Mouse (Mus musculus): ENCODE measurements around the gene Gm45808. TPM values are rescaled to one million over a fixed set of nuclear protein-coding genes. Genes with fewer than 3 reads are reported as not detected.

Gene Gm45808
- polyA plus RNA-seq, 1 experiment: 0.81 TPM

DNA sequence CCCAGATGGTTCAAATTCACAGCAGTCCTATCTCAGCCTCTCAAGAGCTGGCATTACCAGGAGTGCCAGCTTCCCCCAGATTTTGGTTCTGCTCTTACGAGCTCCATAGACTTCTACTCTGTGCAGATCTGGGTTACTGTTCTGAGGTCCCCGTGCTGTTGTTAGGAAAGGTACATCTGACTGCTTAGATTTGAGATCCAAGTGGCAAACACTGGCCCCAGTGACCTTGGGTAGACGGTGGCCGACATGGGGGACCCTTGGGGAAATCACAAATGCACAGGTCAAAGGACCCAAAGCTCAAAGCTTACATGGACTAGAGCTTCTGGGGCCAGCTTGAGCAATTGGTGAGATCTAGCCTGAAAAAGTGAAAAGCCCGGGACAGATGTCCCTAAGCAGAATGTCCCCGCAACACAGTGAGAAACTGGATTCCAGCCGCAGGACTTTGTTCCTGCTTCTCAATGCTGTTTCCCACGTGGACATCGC, 29.8 kb downstream of the Gm45808 start:
- H3K36me3 ChIP-seq (ENCODE audit: control insufficient read depth, insufficient read depth, low read length): no peaks in the 10 kb centered on the region
- no peak overlapping the region for H3K4me3 ChIP-seq (ENCODE audit: control insufficient read depth, low read depth, low read length)
- TF ChIP-seq POLR2A (IDR thresholded peaks at IDR 0.05; ENCODE audit: control insufficient read depth, low read depth, low read length) (no peak), CTCF (IDR thresholded peaks at IDR 0.05; ENCODE audit: control insufficient read depth, insufficient read depth, insufficient replicate concordance, low read depth, low read length) (no peak)
- H3K27me3 ChIP-seq (ENCODE audit: control insufficient read depth, insufficient read depth, low read length): no peaks in the 10 kb centered on the region
- H3K4me1 ChIP-seq (ENCODE audit: control insufficient read depth, insufficient read depth, low read length): peaks cover 22% of the 10 kb centered on the region
- no peak overlapping the region for H3K27ac ChIP-seq (ENCODE audit: control insufficient read depth, insufficient read depth, low read depth, low read length)

DNA sequence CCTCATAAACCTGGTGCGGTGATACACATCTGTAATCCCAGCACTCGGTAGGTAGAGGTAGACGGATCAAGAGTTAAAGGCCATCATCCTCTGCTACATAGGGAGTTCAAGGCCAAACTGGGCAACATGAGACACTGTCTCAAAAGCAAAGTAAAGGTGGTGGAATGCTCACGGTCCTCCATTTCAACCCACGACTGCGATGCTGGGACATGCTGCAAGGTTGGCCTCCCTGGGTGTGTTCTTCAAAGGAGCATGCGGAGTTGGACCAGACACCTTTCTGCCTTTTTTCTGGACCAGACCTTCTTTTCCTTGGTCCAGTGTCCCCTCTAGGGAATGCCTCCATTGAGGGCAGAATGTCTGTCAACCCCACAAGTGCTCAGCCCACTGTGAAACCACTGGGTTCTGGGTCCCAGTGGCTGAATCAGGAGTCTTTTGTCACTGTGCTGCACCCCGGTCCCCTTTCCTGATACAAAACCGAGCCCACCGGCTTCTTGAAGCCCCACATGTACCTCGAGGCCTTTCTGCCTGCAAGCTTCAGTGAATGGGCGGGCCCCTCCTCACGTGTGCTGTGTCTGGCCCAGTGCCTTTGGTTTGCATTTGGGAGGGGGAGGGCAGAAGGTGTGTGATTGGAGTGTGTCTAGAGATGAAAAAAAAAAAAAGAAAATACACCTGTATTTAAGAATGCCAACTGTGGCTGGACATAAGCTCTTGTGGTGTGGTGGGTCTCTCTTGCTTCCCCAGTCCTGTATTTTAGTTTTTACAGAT, 30.5 kb downstream of the Gm45808 start:
- TF ChIP-seq POLR2A (IDR thresholded peaks at IDR 0.05; ENCODE audit: control insufficient read depth, low read depth, low read length) (no peak), CTCF (IDR thresholded peaks at IDR 0.05; ENCODE audit: control insufficient read depth, insufficient read depth, insufficient replicate concordance, low read depth, low read length) (no peak)
- Histone ChIP-seq H3K4me1 (ENCODE audit: control insufficient read depth, insufficient read depth, low read length) (peaks cover 26% of the 10 kb centered on the region), H3K27me3 (ENCODE audit: control insufficient read depth, insufficient read depth, low read length) (no peaks in the 10 kb centered on the region), H3K4me3 (ENCODE audit: control insufficient read depth, low read depth, low read length) (no peak overlapping the region), H3K36me3 (ENCODE audit: control insufficient read depth, insufficient read depth, low read length) (no peaks in the 10 kb centered on the region), H3K27ac (ENCODE audit: control insufficient read depth, insufficient read depth, low read depth, low read length) (no peak overlapping the region)

DNA sequence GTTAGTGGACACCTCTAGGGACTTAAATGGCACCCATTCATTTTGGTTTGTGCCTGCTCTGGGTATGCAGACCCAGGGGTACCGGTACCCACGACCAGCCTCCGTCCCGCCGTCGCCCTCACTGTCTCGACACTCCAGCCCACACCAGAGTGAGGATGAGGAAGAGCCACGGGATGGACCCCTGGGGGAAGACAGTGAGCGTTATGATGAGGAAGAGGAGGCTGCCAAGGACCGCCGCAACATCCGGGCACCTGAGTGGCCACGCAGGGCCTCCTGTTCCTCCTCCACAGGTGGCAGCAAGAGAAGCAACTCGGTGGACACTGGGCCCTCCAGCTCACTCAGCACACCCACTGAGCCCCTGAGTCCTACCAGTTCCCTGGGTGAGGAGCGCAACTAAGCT, 31.6 kb downstream of the Gm45808 start:
- Histone ChIP-seq H3K4me3 (ENCODE audit: control insufficient read depth, low read depth, low read length) (no peak overlapping the region), H3K36me3 (ENCODE audit: control insufficient read depth, insufficient read depth, low read length) (no peaks in the 10 kb centered on the region)
- TF ChIP-seq POLR2A (IDR thresholded peaks at IDR 0.05; ENCODE audit: control insufficient read depth, low read depth, low read length) (no peak), CTCF (IDR thresholded peaks at IDR 0.05; ENCODE audit: control insufficient read depth, insufficient read depth, insufficient replicate concordance, low read depth, low read length) (no peak)

DNA sequence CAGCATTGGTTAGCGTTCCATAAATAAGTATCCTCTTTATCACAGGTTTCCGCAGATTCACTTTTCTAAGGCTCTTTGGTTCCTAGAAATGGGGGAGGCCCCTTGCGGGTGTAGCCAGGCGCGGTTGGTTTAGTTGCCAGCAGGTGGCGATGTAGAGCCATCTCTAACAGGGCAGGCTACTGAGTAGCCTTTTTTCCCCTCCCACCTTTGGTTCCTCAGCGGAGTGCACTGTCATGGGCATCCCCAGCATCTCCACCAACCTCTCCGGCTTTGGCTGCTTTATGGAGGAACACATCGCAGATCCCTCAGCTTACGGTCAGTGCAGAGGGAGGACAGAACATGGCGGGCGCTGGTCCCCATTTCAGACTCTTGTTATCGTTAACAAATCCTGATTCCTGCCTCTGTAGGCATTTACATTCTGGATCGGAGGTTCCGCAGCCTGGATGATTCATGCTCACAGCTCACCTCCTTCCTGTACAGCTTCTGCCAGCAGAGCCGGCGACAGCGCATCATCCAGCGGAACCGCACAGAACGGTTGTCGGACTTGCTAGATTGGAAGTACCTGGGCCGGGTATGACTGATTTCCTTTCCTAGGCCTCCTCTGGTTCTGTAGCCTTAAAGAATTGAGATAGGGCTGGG, 35.1 kb downstream of the Gm45808 start:
- Histone ChIP-seq H3K4me1 (ENCODE audit: control insufficient read depth, insufficient read depth, low read length) (peaks cover 5% of the 10 kb centered on the region), H3K4me3 (ENCODE audit: control insufficient read depth, low read depth, low read length) (peak overlapping the region; percentile 54), H3K36me3 (ENCODE audit: control insufficient read depth, insufficient read depth, low read length) (no peaks in the 10 kb centered on the region), H3K27me3 (ENCODE audit: control insufficient read depth, insufficient read depth, low read length) (no peaks in the 10 kb centered on the region), H3K27ac (ENCODE audit: control insufficient read depth, insufficient read depth, low read depth, low read length) (no peak overlapping the region)
- TF ChIP-seq CTCF (IDR thresholded peaks at IDR 0.05; ENCODE audit: control insufficient read depth, insufficient read depth, insufficient replicate concordance, low read depth, low read length) (peak; percentile 84; the same call in 1 of the 2 replicates), POLR2A (IDR thresholded peaks at IDR 0.05; ENCODE audit: control insufficient read depth, low read depth, low read length) (no peak)

More for the DNA sequence above, 31.6 kb downstream of the Gm45808 start:
- H3K4me1 ChIP-seq (ENCODE audit: control insufficient read depth, insufficient read depth, low read length): peaks cover 16% of the 10 kb centered on the region
- no peaks in the 10 kb centered on the region for H3K27me3 ChIP-seq (ENCODE audit: control insufficient read depth, insufficient read depth, low read length)
- H3K27ac ChIP-seq (ENCODE audit: control insufficient read depth, insufficient read depth, low read depth, low read length): no peak overlapping the region

DNA sequence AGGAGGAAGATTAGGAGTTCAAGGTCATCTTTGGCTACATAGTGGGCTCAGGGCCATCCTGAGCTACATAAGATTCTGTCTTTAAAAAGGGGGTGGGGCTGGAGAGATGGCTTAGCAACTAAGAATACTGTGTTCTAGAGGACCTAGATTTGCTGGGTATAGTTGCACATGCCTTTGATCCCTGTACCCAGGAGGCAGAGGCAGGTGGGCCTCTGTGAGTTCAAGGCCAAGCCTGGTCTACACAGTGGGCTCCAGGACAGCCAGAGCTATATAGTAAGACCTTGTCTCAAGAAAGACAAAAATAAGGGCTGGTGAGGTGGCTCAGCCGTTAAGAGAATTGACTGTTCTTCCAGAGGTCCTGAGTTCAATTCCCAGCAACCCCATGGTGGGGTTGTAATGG, 36.6 kb downstream of the Gm45808 start:
- H3K4me3 ChIP-seq (ENCODE audit: control insufficient read depth, low read depth, low read length): no peak overlapping the region
- no peak for TF ChIP-seq POLR2A (IDR thresholded peaks at IDR 0.05; ENCODE audit: control insufficient read depth, low read depth, low read length)
- no peak for TF ChIP-seq CTCF (IDR thresholded peaks at IDR 0.05; ENCODE audit: control insufficient read depth, insufficient read depth, insufficient replicate concordance, low read depth, low read length)
- H3K4me1 ChIP-seq (ENCODE audit: control insufficient read depth, insufficient read depth, low read length): peaks cover 5% of the 10 kb centered on the region
- H3K36me3 ChIP-seq (ENCODE audit: control insufficient read depth, insufficient read depth, low read length): no peaks in the 10 kb centered on the region
- H3K27ac ChIP-seq (ENCODE audit: control insufficient read depth, insufficient read depth, low read depth, low read length): no peak overlapping the region
- H3K27me3 ChIP-seq (ENCODE audit: control insufficient read depth, insufficient read depth, low read length): no peaks in the 10 kb centered on the region

DNA sequence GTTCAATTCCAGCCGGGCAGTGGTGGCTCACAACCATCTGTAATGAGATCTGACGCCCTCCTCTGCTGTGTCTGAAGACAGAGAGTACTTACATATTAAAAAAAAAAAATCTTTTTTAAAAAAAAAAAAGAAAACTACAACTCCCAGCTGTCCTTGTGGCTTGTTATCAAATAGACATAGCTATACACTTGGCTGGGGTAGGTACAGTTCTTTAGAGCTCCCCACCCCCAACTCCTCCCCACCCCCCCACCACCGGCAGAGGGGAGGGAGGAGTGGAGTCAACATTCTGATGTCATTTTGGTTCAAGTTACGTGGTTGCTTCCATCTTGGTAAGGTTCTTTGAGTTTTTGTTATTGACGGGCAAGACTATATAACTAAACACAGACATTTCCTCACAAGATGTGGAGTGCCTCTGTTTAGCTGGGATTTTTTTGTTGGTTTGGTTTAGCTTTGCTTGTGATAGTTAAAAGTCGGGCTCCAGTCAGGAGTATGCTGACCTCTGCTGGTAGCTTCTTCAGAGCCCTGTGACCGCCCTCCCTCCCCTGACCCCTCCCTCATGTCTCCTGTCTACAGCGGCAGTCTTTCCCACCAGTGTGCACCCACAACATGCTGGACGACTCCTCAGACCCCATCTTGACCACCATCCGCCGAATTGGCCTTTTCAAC, 39.2 kb downstream of the Gm45808 start:
- Histone ChIP-seq H3K4me3 (ENCODE audit: control insufficient read depth, low read depth, low read length) (no peak overlapping the region), H3K27ac (ENCODE audit: control insufficient read depth, insufficient read depth, low read depth, low read length) (no peak overlapping the region), H3K36me3 (ENCODE audit: control insufficient read depth, insufficient read depth, low read length) (no peaks in the 10 kb centered on the region), H3K27me3 (ENCODE audit: control insufficient read depth, insufficient read depth, low read length) (no peaks in the 10 kb centered on the region), H3K4me1 (ENCODE audit: control insufficient read depth, insufficient read depth, low read length) (peaks cover 6% of the 10 kb centered on the region)
- TF ChIP-seq POLR2A (IDR thresholded peaks at IDR 0.05; ENCODE audit: control insufficient read depth, low read depth, low read length) (no peak), CTCF (IDR thresholded peaks at IDR 0.05; ENCODE audit: control insufficient read depth, insufficient read depth, insufficient replicate concordance, low read depth, low read length) (peak; percentile 19; the same call in 1 of the 2 replicates)

DNA sequence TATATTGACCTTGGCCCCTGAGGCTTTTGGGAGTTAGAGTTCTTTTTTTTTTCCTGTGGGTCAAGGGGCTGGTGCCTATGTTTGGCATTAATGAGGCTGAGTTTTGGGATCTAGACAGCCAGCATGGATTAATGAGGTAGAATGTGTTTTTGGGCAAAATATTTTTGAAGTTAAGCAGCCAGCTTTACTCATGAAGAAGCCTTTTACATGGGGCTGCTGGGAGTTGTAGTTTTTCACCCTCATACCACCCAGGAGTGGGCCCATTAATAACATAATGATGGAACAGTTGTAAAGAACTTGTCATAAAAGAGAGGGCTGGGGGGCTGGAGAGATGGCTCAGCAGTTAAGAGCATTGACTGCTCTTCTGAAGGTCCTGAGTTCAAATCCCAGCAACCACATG, 40.0 kb downstream of the Gm45808 start:
- Histone ChIP-seq H3K27me3 (ENCODE audit: control insufficient read depth, insufficient read depth, low read length) (no peaks in the 10 kb centered on the region), H3K4me3 (ENCODE audit: control insufficient read depth, low read depth, low read length) (no peak overlapping the region), H3K36me3 (ENCODE audit: control insufficient read depth, insufficient read depth, low read length) (no peaks in the 10 kb centered on the region), H3K4me1 (ENCODE audit: control insufficient read depth, insufficient read depth, low read length) (peaks cover 4% of the 10 kb centered on the region), H3K27ac (ENCODE audit: control insufficient read depth, insufficient read depth, low read depth, low read length) (no peak overlapping the region)
- TF ChIP-seq POLR2A (IDR thresholded peaks at IDR 0.05; ENCODE audit: control insufficient read depth, low read depth, low read length) (no peak), CTCF (IDR thresholded peaks at IDR 0.05; ENCODE audit: control insufficient read depth, insufficient read depth, insufficient replicate concordance, low read depth, low read length) (no peak)
